Mouse (Mus musculus) heart, embryonic 14.5 days (tissue): ENCODE results near the gene Msantd1. TPM values are rescaled to one million over a fixed set of nuclear protein-coding genes. Genes with fewer than 3 reads are reported as not detected.

ENCODE experiments used
- ATAC-seq: fragments of 200-750 bp; cut with Nextera tagmentation; 2 replicates; pipeline ENCODE4 v1.8.0; 2017; ENCODE audit warnings: low read depth, moderate TSS enrichment; ENCODE audit not compliant: insufficient number of reproducible peaks, insufficient read depth, low FRiP score
- H3K27ac ChIP-seq, 2 experiments: fragments of 200-500 bp in 1 of 2; fragments of 300-500 bp in 1 of 2; sonication (generic) in 1 of 2; replicated peaks in 1 of 2; 2 replicates each; pipeline ENCODE4 v1.5.1; 2012 to 2014; ENCODE audit warnings: low read depth in 2 of 2, low read length in 2 of 2, control low read depth in 1 of 2, mild to moderate bottlenecking in 1 of 2, mixed read lengths in 1 of 2; ENCODE audit not compliant: control insufficient read depth in 1 of 2, insufficient read depth in 1 of 2
- H3K27me3 ChIP-seq: fragments of 300-500 bp; sonication (generic); 2 replicates; pipeline ENCODE4 v1.6.1; 2014; ENCODE audit warnings: mild to moderate bottlenecking, low read length, control low read depth; ENCODE audit not compliant: control insufficient read depth, insufficient read depth
- H3K36me3 ChIP-seq: fragments of 300-500 bp; sonication (generic); 2 replicates; pipeline ENCODE4 v1.6.1; 2014; ENCODE audit warnings: mild to moderate bottlenecking, control low read depth, low read length, mixed read lengths; ENCODE audit not compliant: control insufficient read depth, insufficient read depth
- H3K4me1 ChIP-seq, 2 experiments: fragments of 200-500 bp in 1 of 2; fragments of 300-500 bp in 1 of 2; sonication (generic) in 1 of 2; 2 replicates each; pipeline ENCODE4 v1.6.1; 2012 to 2014; ENCODE audit warnings: low read length in 2 of 2, control low read depth in 1 of 2, mixed read lengths in 1 of 2; ENCODE audit not compliant: control insufficient read depth in 2 of 2, insufficient read depth in 2 of 2
- H3K4me2 ChIP-seq: fragments of 300-500 bp; sonication (generic); 2 replicates; pipeline ENCODE4 v1.6.1; 2014; ENCODE audit warnings: mild to moderate bottlenecking, low read length
- H3K4me3 ChIP-seq, 2 experiments: fragments of 200-500 bp in 1 of 2; fragments of 300-500 bp in 1 of 2; sonication (generic) in 1 of 2; 2 replicates each; pipeline ENCODE4 v1.5.1; 2012 to 2014; ENCODE audit warnings: low read length in 2 of 2, mild to moderate bottlenecking in 2 of 2, control low read depth in 1 of 2, low read depth in 1 of 2, moderate library complexity in 1 of 2; ENCODE audit not compliant: control insufficient read depth in 1 of 2, insufficient read depth in 1 of 2
- H3K9ac ChIP-seq: fragments of 300-500 bp; sonication (generic); 2 replicates; pipeline ENCODE4 v1.6.1; 2014; ENCODE audit warnings: mild to moderate bottlenecking, low read length
- H3K9me3 ChIP-seq: fragments of 300-500 bp; sonication (generic); 2 replicates; pipeline ENCODE4 v1.6.1; 2016; ENCODE audit warnings: low read length, control low read depth; ENCODE audit not compliant: control insufficient read depth
- WGBS: fragments of 180-500 bp; shearing (Covaris S2); extraction: QIAGEN DNeasy Blood & Tissue Kit; methylation state at CpG from one replicate; pipeline ENCODE4 v1.1.7; 2014; 5-methylcytosine and 5-hydroxymethylcytosine counted together
- polyA plus RNA-seq: library from polyadenylated mRNA; unstranded; fragments of >200 nt; fragmentation: Nextera tagmentation; extraction: Ambion mirVana; gene quantifications from 2 replicates; pipeline ENCODE4 v1.2.1, GENCODE M21; 2014

Msantd1 gene
- polyA plus RNA-seq, 1 experiment from 2014 or later = 0.73 TPM

DNA sequence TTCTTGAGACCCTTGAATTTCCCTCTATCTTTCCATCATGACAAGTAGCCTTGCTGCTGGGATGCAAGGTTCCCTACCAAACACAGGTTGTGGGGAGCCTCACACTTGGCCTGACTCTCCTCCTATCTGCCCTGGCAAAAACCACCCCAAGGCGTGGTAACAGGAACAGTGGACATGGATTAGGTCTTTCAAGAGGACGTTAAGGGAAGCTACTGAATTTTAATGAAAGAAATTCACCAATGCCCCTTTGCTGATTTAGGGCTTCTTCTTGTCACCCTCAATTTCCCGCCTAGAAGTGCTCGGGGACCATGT, 2.6 kb downstream of the Msantd1 start:
- Histone ChIP-seq H3K36me3 (peaks cover 52% of the 10 kb centered on the region), H3K9me3 (no peaks in the 10 kb centered on the region)

DNA sequence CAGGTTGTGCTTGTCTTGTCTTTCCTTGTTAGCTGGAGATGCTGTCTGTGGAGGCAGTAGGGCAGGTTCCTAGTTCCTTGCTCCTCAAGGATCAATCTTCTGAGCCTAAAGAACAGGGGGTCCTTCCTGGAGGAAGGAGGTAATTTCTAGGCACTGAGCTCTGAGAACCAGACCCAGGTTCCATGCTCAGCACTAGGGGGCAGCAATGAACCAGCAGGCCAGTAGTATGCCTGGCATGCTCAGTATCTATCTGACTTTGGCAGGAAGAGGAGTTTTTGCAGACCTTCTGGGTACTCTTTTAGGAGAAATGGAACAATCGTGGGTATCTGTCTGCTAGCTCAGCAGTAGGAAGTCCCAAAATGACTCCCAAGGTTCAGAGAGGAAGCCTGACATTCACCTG, 8.0 kb downstream of the Msantd1 start:
- 0% methylated on average over 1 of the region's 1 CpGs for WGBS
- peaks cover 11% of the 10 kb centered on the region; the same call in 1 of the 2 replicates for H3K36me3 ChIP-seq
- no peak overlapping the region for H3K4me3 ChIP-seq
- H3K4me1 ChIP-seq = peaks cover 4 to 21% of the 10 kb centered on the region in 2 experiments
- H3K4me2 ChIP-seq = no peak overlapping the region
- H3K9ac ChIP-seq = no peak overlapping the region
- H3K27ac ChIP-seq = 0 out of 4 replicates have a peak overlapping the region, but pooled peaks of 1 of the 2 experiments have one; percentile 41
- no peaks in the 10 kb centered on the region for H3K27me3 ChIP-seq
- H3K9me3 ChIP-seq = no peaks in the 10 kb centered on the region
- peak; percentile 52; the same call in 1 of the 2 replicates for ATAC-seq

More for the DNA sequence above, 2.6 kb downstream of the Msantd1 start:
- Histone ChIP-seq H3K4me2 (no peak overlapping the region), H3K27ac (no peak overlapping the region), H3K4me3 (no peak overlapping the region), H3K27me3 (no peaks in the 10 kb centered on the region), H3K9ac (no peak overlapping the region), H3K4me1 (peaks cover 3 to 7% of the 10 kb centered on the region in 2 experiments; a peak in 2 of 4 replicates)
- ATAC-seq = no peak
- 89% methylated on average over 4 of the region's 4 CpGs for WGBS

DNA sequence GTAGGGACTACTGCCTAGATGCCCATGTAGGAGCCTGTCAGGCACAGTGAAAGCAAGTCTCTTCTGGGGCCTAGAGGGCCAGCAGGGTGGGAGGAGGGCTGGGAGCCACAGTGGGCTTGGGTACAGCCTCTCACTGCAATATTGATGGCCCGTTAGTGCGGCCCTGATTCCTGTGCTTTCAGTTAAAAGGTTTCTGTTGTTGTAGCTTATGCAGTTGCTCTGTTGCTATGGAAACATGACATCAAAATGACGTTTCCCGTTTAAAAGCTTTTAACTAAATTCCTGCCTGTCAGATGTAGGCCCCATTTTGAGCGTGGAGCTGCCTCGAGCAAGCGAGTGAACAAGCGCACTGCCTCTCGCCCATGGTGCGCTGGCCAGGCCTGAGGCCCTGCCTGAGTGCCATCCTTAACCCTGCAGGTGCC, 9.4 kb downstream of the Msantd1 start:
- WGBS = 82% methylated on average over 10 of the region's 10 CpGs
- Histone ChIP-seq H3K4me2 (no peak overlapping the region), H3K36me3 (peaks cover 16% of the 10 kb centered on the region; the same call in 1 of the 2 replicates), H3K4me1 (peaks cover 4 to 21% of the 10 kb centered on the region in 2 experiments), H3K27ac (0 out of 4 replicates have a peak overlapping the region, but pooled peaks of 1 of the 2 experiments have one; percentile 9), H3K4me3 (no peak overlapping the region), H3K27me3 (no peaks in the 10 kb centered on the region), H3K9me3 (no peaks in the 10 kb centered on the region), H3K9ac (peak overlapping the region; percentile 44; the same call in 1 of the 2 replicates)
- ATAC-seq = no peak

DNA sequence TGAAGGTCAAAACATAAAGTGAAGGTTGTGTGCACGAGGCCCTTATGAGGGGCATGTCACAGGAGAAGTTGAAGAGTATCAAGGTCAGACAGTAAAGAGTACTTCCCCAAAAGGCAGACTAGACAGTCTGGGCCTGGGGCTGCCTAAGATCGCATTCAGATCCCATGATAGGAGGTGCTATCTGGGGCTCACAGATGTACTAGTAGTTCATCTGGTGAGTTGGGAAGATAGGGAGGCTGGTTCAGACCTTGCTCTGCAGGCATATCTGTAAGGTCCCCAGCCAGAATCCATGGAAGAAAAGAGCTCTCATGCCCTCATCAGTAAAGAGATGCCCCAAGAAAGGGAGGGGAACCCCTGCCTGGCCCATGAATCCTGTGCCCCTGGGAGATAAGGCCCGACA, 11.0 kb downstream of the Msantd1 start:
- no peaks in the 10 kb centered on the region for H3K9me3 ChIP-seq
- H3K36me3 ChIP-seq = peaks cover 16% of the 10 kb centered on the region; the same call in 1 of the 2 replicates
- H3K9ac ChIP-seq = no peak overlapping the region
- peaks cover 4 to 21% of the 10 kb centered on the region in 2 experiments for H3K4me1 ChIP-seq
- 74% methylated on average over 3 of the region's 3 CpGs for WGBS
- H3K4me3 ChIP-seq = no peak overlapping the region
- H3K4me2 ChIP-seq = no peak overlapping the region
- no peaks in the 10 kb centered on the region for H3K27me3 ChIP-seq
- H3K27ac ChIP-seq = no peak overlapping the region
- no peak for ATAC-seq

DNA sequence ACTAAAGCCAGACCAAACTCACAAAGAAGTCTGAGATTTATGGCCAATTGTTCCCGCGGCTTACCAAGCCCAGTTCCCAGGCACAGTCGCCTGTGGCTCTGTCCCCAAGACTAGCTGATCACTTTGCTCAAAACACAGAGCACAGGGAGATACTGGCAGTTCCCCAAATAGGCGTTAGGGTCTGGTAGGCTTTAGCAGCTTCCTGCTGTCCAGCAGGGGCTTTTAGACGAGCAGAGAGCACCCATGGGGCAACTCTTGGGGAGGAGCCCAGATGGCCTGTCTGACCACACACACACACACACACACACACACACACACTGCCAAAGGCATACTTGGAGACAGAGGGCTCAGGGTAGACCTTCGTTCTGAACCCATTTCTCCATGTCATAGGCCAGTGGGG, 14.7 kb downstream of the Msantd1 start:
- ATAC-seq = no peak
- Histone ChIP-seq H3K27me3 (no peaks in the 10 kb centered on the region), H3K36me3 (peaks cover 19% of the 10 kb centered on the region; the same call in 1 of the 2 replicates), H3K9me3 (no peaks in the 10 kb centered on the region), H3K4me1 (peaks cover 2 to 7% of the 10 kb centered on the region in 2 experiments; a peak in 1 of 4 replicates), H3K9ac (no peak overlapping the region), H3K4me3 (no peak overlapping the region), H3K4me2 (no peak overlapping the region), H3K27ac (no peak overlapping the region)
- WGBS = 68% methylated on average over 6 of the region's 6 CpGs

DNA sequence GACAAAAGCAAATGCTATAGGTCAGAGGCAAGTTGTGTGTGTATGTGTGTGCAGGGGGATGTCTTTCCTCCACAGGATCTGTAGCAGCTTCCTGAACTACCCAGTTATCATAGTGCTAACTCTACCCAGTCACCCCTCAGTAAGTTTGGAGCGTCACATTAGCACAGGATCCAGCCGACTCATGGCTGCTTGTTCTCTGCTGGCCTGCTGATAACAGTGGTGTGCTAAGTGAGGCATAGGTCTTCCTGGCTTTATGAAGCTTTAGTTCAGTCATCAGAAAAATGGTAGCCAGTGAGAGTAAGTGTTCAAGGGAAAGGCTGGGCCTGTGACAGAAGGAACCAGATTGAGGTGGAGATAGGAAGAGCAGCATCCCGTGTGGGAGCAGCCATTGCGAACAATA, 16.1 kb downstream of the Msantd1 start:
- WGBS = 75% methylated on average over 4 of the region's 4 CpGs
- Histone ChIP-seq H3K4me3 (no peak overlapping the region), H3K36me3 (peaks cover 19% of the 10 kb centered on the region; the same call in 1 of the 2 replicates)

DNA sequence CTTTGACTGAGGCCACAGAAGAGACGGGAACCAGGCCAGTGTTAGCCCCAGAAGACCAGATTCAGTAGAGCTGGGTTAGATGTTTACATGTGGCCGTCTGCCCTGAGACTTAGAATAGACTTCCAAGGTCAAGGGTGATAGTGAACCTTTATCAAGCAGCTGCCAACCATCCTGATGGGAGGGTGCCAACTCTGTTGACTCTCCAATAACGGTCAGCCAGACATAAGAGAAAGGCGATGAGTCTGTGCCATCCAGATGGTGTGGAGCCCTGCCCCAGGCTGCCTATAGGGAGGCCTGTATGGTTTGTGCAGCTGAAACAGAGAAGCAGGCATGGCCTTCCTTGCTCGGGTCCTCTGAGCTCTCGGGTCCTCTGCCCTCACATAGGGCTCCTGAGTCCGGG, 16.7 kb downstream of the Msantd1 start:
- Histone ChIP-seq H3K27ac (no peak overlapping the region), H3K4me2 (no peak overlapping the region), H3K27me3 (no peaks in the 10 kb centered on the region), H3K9me3 (no peaks in the 10 kb centered on the region), H3K36me3 (peaks cover 19% of the 10 kb centered on the region; the same call in 1 of the 2 replicates), H3K4me3 (no peak overlapping the region), H3K9ac (no peak overlapping the region), H3K4me1 (0 out of 4 replicates have a peak, but pooled peaks cover 0 to 2% of the 10 kb centered on the region in 2 experiments)
- ATAC-seq = no peak
- WGBS = 72% methylated on average over 7 of the region's 7 CpGs

More for the DNA sequence above, 16.1 kb downstream of the Msantd1 start:
- no peak overlapping the region for H3K27ac ChIP-seq
- H3K9me3 ChIP-seq = no peaks in the 10 kb centered on the region
- H3K27me3 ChIP-seq = no peaks in the 10 kb centered on the region
- H3K4me1 ChIP-seq = peaks cover under 1 to 2% of the 10 kb centered on the region in 2 experiments; a peak in 1 of 4 replicates
- no peak for ATAC-seq
- H3K9ac ChIP-seq = no peak overlapping the region
- H3K4me2 ChIP-seq = no peak overlapping the region

DNA sequence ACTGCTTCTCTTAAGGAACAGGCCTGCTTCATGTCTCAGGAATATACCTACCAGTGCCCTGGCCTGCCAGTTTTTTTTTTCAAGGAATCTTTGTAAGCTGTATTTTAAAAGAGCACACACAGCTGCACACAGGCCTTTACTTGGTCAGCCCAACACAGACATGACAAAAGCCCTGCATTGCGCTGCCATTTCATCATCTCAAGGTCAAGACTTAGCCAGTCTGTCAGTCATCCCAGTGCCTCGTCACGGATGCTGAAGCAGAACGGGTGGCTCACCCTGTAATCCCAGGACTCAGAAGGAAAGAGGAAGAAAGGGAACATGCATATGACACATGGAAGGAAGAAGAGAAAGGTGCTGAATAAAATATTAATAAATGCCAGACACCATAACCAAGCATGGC, 19.8 kb downstream of the Msantd1 start:
- Histone ChIP-seq H3K27ac (no peak overlapping the region), H3K4me3 (no peak overlapping the region), H3K36me3 (peaks cover 9% of the 10 kb centered on the region; the same call in 1 of the 2 replicates), H3K27me3 (no peaks in the 10 kb centered on the region), H3K4me2 (no peak overlapping the region), H3K9me3 (no peaks in the 10 kb centered on the region), H3K9ac (no peak overlapping the region), H3K4me1 (peaks cover 15 to 17% of the 10 kb centered on the region in 2 experiments)
- no peak for ATAC-seq
- WGBS = 85% methylated on average over 4 of the region's 4 CpGs
